Mouse (Mus musculus): ENCODE results near the gene AC129217.1.

Gene AC129217.1

DNA sequence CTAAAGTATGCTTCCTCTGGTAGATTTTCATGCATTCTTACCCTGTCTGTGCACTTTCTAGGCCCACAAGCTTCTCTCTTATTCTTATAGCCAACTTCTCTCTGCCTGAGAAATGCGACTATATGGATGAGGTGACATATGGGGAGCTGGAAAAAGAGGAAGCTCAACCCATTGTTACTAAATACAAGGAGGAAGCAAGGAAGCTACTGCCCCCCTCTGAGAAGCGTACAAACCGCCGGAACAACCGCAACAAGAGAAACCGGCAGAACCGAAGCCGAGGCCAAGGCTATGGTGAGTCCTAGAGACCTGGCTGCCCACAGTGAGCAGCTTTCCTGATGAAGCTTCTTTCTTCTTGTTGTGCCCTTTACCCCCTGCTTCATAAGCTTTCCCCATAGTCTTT is at the start of gene AC129217.1:
AC129217.1 (plus strand) TSS at position 114 of the 400 bp plus-strand sequence.
- DNase-seq, result no peak

GRCm38 (mm10) chr19:8786008-8786781 is 43.4 kb upstream of the AC129217.1 start, which contains the start of gene Taf6l:
Gene Taf6l, minus strand, starts transcription at chr19:8786417.
- peak; percentile 91 for DNase-seq

DNA sequence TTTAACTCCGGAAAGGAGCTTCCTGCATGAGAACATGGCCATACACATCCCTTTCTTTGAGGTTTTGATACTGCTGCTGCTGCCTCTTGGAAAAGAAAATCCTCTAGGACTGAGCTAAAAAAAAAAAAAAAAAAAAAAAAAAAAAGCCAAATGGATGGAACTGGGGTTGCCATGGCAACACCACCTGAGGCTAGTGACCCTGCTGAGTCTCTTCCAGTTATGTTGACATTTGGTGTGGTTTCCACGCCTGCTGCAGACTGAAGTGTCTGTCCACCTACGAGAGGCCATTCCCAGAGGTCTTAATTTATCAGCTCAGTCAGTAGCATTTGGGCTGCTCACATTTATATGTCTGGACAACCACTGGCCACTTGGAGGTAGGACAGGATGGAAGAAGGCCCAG is 41.1 kb upstream of the AC129217.1 start:
- DNase-seq, result no peak

- DNase-seq, result no peak
These were observed 40.4 kb upstream of the AC129217.1 start for GRCm38 (mm10) chr19:8789171-8789570.

DNA sequence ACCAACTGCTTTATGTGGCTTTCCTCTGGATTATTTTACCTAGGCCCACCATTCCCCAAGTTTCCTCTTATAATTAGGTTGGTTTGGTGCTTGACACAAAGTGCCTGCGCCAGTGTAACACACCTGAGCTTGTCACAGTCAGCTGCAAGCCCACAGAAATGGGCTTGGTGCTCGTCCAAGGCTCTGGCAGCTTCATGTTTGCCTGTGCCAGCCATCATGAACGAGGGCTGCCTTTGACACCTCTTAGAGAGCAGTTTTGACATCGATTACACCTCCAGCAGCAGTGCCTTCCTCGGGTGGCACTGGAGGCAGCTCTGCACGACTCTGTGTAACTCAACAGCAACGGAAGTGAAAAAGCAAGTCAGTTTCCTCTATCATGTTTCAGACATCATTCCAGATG is 39.4 kb upstream of the AC129217.1 start:
- DNase-seq, result no peak

- peak; percentile 91 for DNase-seq
These were observed 31.2 kb upstream of the AC129217.1 start, which contains the start of gene Polr2g for GRCm38 (mm10) chr19:8798264-8798946. Gene Polr2g, minus strand, starts transcription at chr19:8798577.

GRCm38 (mm10) chr19:8798947-8799315 is 30.6 kb upstream of the AC129217.1 start:
- DNase-seq, result no peak

DNA sequence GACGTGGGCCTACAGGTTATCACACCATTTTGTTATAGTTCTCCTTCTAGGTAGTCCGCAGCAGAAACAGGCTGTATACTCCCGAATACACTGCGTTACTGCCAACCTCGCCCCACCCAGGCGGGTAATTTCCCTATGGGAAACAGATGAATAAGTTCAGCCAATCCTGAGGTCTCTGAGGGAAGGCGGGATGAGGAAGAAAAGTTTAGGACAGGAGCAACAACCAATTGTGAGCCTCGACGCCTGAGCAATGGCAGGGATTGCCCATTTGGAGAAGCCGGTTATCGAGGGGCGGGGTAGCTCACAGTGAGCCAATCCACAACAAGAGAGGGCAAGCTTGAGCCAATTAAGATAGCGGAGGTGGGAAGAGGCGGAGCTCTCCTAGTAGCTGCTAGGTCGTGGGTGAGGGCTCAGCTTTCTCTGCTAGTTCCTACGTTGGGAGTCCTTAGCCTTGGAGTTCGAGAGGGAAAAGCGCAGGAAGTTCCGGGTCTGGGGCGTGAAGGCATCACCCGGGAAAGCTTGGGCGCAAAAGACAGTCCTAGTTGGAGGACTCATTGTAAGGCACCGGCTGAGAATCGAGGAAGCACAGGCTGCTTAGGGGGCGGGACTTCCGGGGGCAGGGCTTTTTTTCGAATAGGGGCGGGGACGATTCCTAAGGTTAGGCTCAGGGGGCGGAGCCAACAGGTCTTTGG is 27.3 kb upstream of the AC129217.1 start, which contains the start of gene Zbtb3:
Zbtb3 (plus strand) TSS at position 426 of the 692 bp plus-strand sequence.
- DNase-seq, result peak; percentile 91

DNA sequence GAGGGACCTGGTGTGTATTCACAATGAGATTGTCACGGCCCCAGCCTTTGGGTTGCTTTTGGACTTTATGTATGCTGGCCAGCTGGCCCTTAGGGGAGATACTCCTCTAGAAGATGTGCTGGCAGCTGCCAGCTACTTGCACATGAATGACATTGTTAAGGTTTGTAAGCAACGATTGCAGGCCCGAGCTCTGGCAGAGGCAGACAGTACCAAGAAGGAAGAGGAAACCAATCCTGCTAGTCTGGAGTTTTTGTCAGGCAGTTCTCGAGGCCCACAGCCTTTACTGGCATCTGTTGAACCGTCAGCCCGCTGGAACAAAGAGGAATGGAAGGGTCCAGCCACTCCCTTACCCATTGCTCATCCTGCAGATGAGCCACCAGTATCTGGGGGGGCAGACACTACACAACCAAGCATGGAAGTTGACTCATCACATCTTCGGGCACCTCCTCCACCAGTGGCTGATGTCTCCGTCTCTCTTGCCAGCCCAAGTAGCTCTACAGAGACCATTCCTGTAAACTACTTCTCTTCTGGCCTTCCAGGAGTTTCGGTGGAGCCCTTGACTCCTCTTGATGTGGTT is 26.3 kb upstream of the AC129217.1 start:
- DNase-seq, result no peak

GRCm38 (mm10) chr19:8803879-8804660 is 25.5 kb upstream of the AC129217.1 start:
- DNase-seq, result no peak

DNA sequence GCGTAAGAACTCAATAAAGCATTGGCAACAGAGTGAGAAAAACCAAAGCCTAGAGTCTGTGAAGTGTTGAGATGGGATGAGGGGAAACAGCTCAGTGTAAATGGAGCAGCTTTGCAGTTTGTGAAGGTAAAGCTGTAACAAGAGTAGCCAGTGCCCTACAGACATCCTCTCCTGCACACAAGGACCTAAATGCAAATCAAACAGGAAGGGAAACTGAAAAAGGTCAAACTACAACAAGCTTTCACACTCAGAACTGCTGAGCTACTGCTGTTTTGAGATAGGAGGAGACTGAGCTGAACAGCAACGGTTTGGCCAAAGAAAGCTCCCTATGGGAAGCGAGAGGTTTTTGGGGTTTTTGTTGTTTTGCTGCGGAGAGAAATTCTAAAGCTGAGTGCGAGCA is 22.8 kb upstream of the AC129217.1 start:
- no peak for DNase-seq

GRCm38 (mm10) chr19:8815812-8816211 is 13.8 kb upstream of the AC129217.1 start:
- no peak for DNase-seq

DNA sequence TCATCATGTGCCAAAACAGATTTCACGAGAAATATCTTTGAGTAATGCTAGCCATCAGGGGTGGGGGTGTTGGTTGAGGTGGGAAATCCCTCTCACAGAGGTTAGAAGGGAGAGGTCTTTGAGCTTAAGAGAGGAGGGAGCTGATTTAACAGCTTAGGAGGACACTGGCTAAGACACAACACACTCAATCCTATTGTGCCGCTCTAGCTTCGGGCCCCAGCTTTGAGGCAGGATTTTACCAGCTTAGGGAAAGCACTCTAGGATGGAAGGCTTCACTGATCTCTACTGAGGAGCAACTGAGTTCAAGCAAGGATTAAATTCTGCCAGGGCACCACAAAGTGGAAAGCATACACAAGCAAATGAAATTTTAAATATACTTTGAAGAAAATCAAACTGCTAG is 12.6 kb upstream of the AC129217.1 start:
- DNase-seq, result no peak

DNA sequence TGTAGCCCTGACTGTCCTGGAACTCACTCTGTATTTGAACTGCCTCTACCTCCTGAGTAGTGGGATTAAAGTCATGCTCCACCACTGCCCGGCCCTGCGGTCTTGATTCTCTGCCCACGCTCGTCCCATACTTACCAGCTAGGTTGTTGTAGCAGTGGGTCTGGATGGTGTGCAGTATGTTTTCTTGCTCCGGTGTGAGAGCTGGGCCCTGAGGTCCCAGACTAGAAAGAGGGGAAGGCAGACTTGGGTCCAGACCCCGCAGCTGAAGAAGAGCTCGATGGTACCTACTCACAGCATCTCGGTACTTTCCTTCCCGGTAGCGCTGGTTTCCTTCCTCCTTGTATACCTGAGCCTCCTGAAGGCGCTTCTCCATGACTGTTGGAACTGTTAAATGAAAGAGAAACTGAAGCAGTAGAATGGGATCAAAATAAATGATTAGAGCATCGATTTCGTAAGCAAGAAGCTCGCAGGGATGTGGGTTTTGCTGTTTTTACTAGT is 11.2 kb upstream of the AC129217.1 start:
- DNase-seq, result no peak

- DNase-seq, result peak; percentile 96
These were observed 10.6 kb upstream of the AC129217.1 start, which contains the start of gene Ttc9c for GRCm38 (mm10) chr19:8818801-8819595. Gene Ttc9c, minus strand, starts transcription at chr19:8819333.

DNA sequence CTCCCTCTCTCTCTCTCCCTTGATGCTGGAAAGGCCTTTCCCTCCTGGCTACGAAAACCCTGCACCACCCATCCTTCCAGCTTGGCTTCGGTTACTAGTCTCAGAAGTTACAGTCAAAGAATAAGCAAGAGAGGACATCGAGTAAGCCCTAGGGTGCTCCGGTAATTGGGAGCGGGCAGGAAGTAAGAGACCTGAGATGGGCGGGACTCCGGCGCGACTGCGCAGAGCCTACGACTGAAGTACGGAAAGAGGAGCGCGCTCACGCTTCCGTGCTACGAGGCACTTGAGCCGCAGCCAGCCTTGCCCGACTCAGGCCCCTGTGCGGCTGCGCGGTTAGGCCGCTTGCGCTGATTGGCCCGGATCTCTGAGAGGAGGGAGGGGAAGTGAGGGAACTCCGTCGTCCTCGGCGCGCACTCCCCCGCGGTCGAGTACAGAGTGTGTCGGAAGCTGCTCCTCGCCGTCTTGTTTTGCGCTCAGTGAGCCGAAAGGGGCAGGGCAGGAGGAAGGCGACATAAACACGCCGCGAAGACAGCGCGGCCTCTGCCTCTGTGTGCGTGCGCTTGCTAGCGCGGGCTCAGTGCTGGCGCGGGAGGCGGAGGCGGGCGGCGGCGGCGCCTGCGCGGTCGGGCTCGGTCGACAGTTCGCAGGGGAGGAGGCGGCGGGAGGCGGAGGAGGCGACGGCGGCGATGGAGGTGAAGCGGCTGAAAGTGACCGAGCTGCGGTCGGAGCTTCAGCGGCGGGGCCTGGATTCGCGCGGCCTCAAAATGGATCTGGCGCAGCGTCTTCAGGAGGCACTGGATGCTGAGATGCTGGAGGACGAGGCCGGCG is 9.8 kb upstream of the AC129217.1 start, which contains the start of gene Hnrnpul2:
Hnrnpul2 (plus strand) TSS at position 415 of the 828 bp plus-strand sequence.
- DNase-seq, result peak; percentile 98

DNA sequence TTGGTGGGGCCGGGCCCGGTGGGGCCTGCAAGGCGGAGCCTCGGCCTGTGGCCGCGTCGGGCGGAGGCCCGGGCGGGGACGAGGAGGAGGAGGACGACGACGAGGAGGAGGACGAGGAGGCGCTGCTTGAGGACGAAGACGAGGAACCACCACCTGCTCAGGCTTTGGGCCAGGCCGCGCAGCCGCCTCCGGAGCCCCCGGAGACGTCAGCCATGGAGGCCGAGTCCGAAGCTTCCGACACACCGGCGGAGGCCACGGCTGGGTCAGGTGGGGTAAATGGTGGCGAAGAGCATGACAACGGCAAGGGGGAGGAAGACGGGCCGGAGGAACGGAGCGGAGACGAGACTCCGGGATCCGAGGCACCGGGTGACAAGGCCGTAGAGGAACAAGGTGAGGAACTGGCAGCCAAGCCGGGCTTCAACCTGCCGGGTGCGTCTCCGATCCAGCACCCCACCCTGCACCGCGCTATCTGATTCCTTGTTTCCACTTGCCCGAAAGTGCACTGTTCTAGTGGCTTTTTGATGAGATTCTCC is 9.1 kb upstream of the AC129217.1 start:
- DNase-seq, result no peak

- DNase-seq, result no peak
These were observed 8.4 kb upstream of the AC129217.1 start for GRCm38 (mm10) chr19:8821146-8821545.

- DNase-seq, result no peak
These were observed 6.9 kb upstream of the AC129217.1 start for GRCm38 (mm10) chr19:8822696-8823095.

DNA sequence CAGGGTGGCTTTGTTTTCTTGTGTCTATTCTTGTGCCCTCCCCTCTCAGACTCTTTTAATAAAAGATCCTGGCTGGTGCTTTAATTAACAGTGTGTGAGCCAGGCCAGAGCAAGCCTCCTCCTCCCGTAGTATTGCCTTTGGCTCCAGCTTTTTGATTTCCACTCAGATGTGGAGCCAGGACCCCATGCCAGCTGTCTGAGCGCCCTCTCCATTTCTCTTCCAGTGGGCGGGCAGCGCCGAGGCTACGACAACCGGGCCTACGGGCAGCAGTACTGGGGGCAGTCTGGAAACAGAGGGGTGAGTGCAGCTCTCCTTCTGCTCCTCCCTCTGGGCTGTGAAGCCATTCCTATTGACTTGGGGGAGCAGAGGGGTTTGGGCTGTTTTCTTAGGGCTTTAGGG is 1.1 kb downstream of the AC129217.1 start:
- DNase-seq, result no peak

Data from lung, postnatal 14 days (tissue).